8 mouse cellular contexts compared by ENCODE assay signal in genomic region chr2:38926145-38926891, GRCm38 (mm10). TPM values are rescaled to one million over a fixed set of nuclear protein-coding genes. Genes with fewer than 3 reads are reported as not detected.
A peak's percentile ranks its signal among the peaks of the same experiment; 100 is the strongest.
DNase-seq lines count a peak whose midpoint lies in the region; ATAC-seq and TF ChIP-seq lines count a peak whose summit lies in the region.

No protein-coding gene starts in this region.

- no peaks in the 10 kb centered on the region for H3K36me3 ChIP-seq in heart, embryonic 11.5 days (ENCODE audit: control insufficient read depth, insufficient read depth, low read length)
- no peaks in the 10 kb centered on the region for H3K36me3 ChIP-seq in kidney, embryonic 16.5 days (ENCODE audit: insufficient read depth, low read length)
- no peaks in the 10 kb centered on the region for H3K36me3 ChIP-seq in liver, adult 2 months (ENCODE audit: control insufficient read depth, insufficient read depth, low read length)
- H3K36me3 ChIP-seq in myocyte (ENCODE audit: control insufficient read depth, insufficient read depth) = no peaks in the 10 kb centered on the region
- H3K36me3 ChIP-seq in splenic B cell, adult 2 months (ENCODE audit: control insufficient read depth, insufficient read depth, low read length, poor library complexity, severe bottlenecking) = no peaks in the 10 kb centered on the region

- peak overlapping the region; percentile 87 for H3K4me3 ChIP-seq in heart, embryonic 11.5 days (ENCODE audit: low read depth, low read length)
- peak overlapping the region; percentile 71 for H3K4me3 ChIP-seq in kidney, embryonic 16.5 days (ENCODE audit: low read length)
- peak overlapping the region; percentile 98 for H3K4me3 ChIP-seq in liver, adult 2 months (ENCODE audit: insufficient read depth, low read depth, low read length)
- peak overlapping the region; percentile 84 for H3K4me3 ChIP-seq in myocyte

- TF ChIP-seq POLR2A in liver, adult 2 months (IDR thresholded peaks at IDR 0.05; ENCODE audit: extremely low read depth, insufficient read depth, low read length) = 0 out of 2 replicates have a peak, but pooled peaks have one; percentile 26
- peak; percentile 74 for TF ChIP-seq POLR2A in myocyte (IDR thresholded peaks at IDR 0.05; ENCODE audit: insufficient read length, low read depth)

- peak; percentile 97 for ATAC-seq in erythroblast, adult 5-6 weeks (replicated peaks; ENCODE audit: low FRiP score, poor library complexity, severe bottlenecking)
- ATAC-seq in heart, embryonic 11.5 days (replicated peaks; ENCODE audit: insufficient number of reproducible peaks, low FRiP score, low TSS enrichment) = peak; percentile 96
- peak; percentile 94 for ATAC-seq in kidney, embryonic 16.5 days (ENCODE audit: low FRiP score, low TSS enrichment)

- no peaks in the 10 kb centered on the region for H3K4me1 ChIP-seq in heart, embryonic 11.5 days (ENCODE audit: control insufficient read depth, insufficient read depth, low read length)
- H3K4me1 ChIP-seq in kidney, embryonic 16.5 days (ENCODE audit: insufficient read depth, low read length) = peaks cover 7% of the 10 kb centered on the region; the same call in 1 of the 2 replicates
- H3K4me1 ChIP-seq in liver, adult 2 months (ENCODE audit: control insufficient read depth, insufficient read depth, low read length) = peaks cover 2% of the 10 kb centered on the region; the same call in 1 of the 2 replicates

- peak overlapping the region; percentile 85 for H3K4me2 ChIP-seq in heart, embryonic 11.5 days
- H3K4me2 ChIP-seq in kidney, embryonic 16.5 days (replicated peaks; ENCODE audit: low read depth, low read length) = peak overlapping the region; percentile 84
- H3K4me2 ChIP-seq in myocyte (ENCODE audit: low read depth) = peak overlapping the region; percentile 88

- peak; percentile 93 to 95 for DNase-seq in B cell, adult 2 months
- DNase-seq in brain, adult 2 months (ENCODE audit: low read depth, low spot score) = peak; percentile 98
- peak; percentile 91 for DNase-seq in liver, adult 2 months (ENCODE audit: extremely low read depth, low read depth, low spot score)
- peak; percentile 96 for DNase-seq in splenic B cell, adult 2 months (ENCODE audit: low read depth, low spot score)

- H3K9me3 ChIP-seq in heart, embryonic 11.5 days (replicated peaks; ENCODE audit: control insufficient read depth, low read length) = no peaks in the 10 kb centered on the region
- H3K9me3 ChIP-seq in kidney, embryonic 16.5 days (ENCODE audit: low read length) = no peaks in the 10 kb centered on the region

- peak overlapping the region; percentile 28 for H3ac ChIP-seq in myocyte (ENCODE audit: control insufficient read depth, insufficient read length)

- no peak for TF ChIP-seq CTCF in liver, adult 2 months (IDR thresholded peaks at IDR 0.05; ENCODE audit: low read depth, low read length)

- WGBS in heart, embryonic 11.5 days (ENCODE audit: insufficient replicate concordance) = under 1% methylated on average over 43 of the region's 53 CpGs
- under 1% methylated on average over 51 of the region's 53 CpGs for WGBS in kidney, embryonic 16.5 days
- WGBS in liver, adult 2 months = under 1% methylated on average over 42 of the region's 53 CpGs

- no peaks in the 10 kb centered on the region for H3K27me3 ChIP-seq in heart, embryonic 11.5 days (ENCODE audit: control insufficient read depth, insufficient read depth, low read length)
- peaks cover 10% of the 10 kb centered on the region for H3K27me3 ChIP-seq in kidney, embryonic 16.5 days (ENCODE audit: insufficient read depth, low read length)
- H3K27me3 ChIP-seq in liver, adult 2 months (ENCODE audit: control insufficient read depth, insufficient read depth, low read length) = no peaks in the 10 kb centered on the region
- H3K27me3 ChIP-seq in myocyte (ENCODE audit: control insufficient read depth, insufficient read depth, insufficient read length) = no peaks in the 10 kb centered on the region
- peaks cover 5% of the 10 kb centered on the region; the same call in 1 of the 2 replicates for H3K27me3 ChIP-seq in splenic B cell, adult 2 months (ENCODE audit: control insufficient read depth, insufficient read depth, low read length, poor library complexity, severe bottlenecking)

- H3K27ac ChIP-seq in heart, embryonic 11.5 days (ENCODE audit: low read depth, low read length) = no peak overlapping the region
- H3K27ac ChIP-seq in kidney, embryonic 16.5 days (ENCODE audit: low read length) = peak overlapping the region; percentile 36; the same call in 1 of the 2 replicates
- peak overlapping the region; percentile 56 for H3K27ac ChIP-seq in liver, adult 2 months (replicated peaks; ENCODE audit: insufficient read depth, low read depth, low read length)

- no peaks in the 10 kb centered on the region; the same call in 1 of the 2 replicates for H3K79me2 ChIP-seq in liver, adult 2 months (ENCODE audit: control insufficient read depth, insufficient read depth, low read length)
- H3K79me2 ChIP-seq in myocyte (ENCODE audit: control insufficient read depth, insufficient read depth) = peaks cover 38% of the 10 kb centered on the region

- H3K9ac ChIP-seq in heart, embryonic 11.5 days (ENCODE audit: low read depth, low read length) = peak overlapping the region; percentile 74
- H3K9ac ChIP-seq in kidney, embryonic 16.5 days (replicated peaks; ENCODE audit: low read length) = peak overlapping the region; percentile 74
- H3K9ac ChIP-seq in liver, adult 2 months (ENCODE audit: low read depth, low read length) = peak overlapping the region; percentile 48

TF ChIP-seq in myocyte, 11 proteins besides CTCF, POLR2A, EP300 and RAD21:
- no peak for TF ChIP-seq SRF (IDR thresholded peaks at IDR 0.05; ENCODE audit: control insufficient read depth, insufficient read length, low read depth)
- no peak for TF ChIP-seq MYOD1 (IDR thresholded peaks at IDR 0.05; ENCODE audit: control insufficient read depth in 1 of 3, insufficient read length in 2 of 3, low read depth in 2 of 3)
- TF ChIP-seq REST (IDR thresholded peaks at IDR 0.05; ENCODE audit: insufficient read depth, insufficient read length) = peak; percentile 71
- peak; percentile 90 for TF ChIP-seq USF1 (IDR thresholded peaks at IDR 0.05; ENCODE audit: low read depth)
- TF ChIP-seq POLR2AphosphoS2 (IDR thresholded peaks at IDR 0.05; ENCODE audit: insufficient read length, low read depth) = peak; percentile 51
- peak in 1 of 3 experiments; percentile 22 for TF ChIP-seq MYOG (IDR thresholded peaks at IDR 0.05; ENCODE audit: control insufficient read depth in 1 of 3, insufficient read depth in 1 of 3, insufficient read length in 2 of 3, low read depth in 2 of 3)
- peak; percentile 72 for TF ChIP-seq MAX (IDR thresholded peaks at IDR 0.05; ENCODE audit: low read depth)

RNA-seq across cellular contexts. Expression of gene Nr6a1, which starts 1.2 kb away (rescaled TPM):
- not detected in 2 replicates for total RNA-seq in erythroblast, adult 5-6 weeks (2015; ENCODE audit: low replicate concordance)
- 0.94 and 5.6 TPM in 2 replicates for total RNA-seq in erythroblast, adult 5-6 weeks (2017; ENCODE audit: low replicate concordance)
- polyA plus RNA-seq in heart, embryonic 11.5 days (2014; fragmentation: Nextera tagmentation; extraction: Ambion mirVana) = 1.6 and 1.9 TPM in 2 replicates
- 0.94 and 1.2 TPM in 2 replicates for polyA plus RNA-seq in kidney, embryonic 16.5 days (2015; fragmentation: Nextera tagmentation; extraction: Ambion mirVana)
- total RNA-seq in liver, adult 2 months (2014; rRNA removed) = 14.8 and 21.1 TPM in 2 replicates
- 5.9 and 7.6 TPM in 2 replicates for polyA plus RNA-seq in liver, adult 2 months (2012; rRNA removed)
- polyA plus RNA-seq in myocyte (2012; fragmentation: generic; extraction: Trizol) = 1.8 TPM

RNA-seq across cellular contexts. Expression of gene Olfml2a, which starts 5.5 kb away (rescaled TPM):
- total RNA-seq in erythroblast, adult 5-6 weeks (2015; ENCODE audit: low replicate concordance) = 0.58 TPM in 1 of 2 replicates, not detected in the other
- 0.09 TPM in 1 of 2 replicates, not detected in the other for total RNA-seq in erythroblast, adult 5-6 weeks (2017; ENCODE audit: low replicate concordance)
- polyA plus RNA-seq in heart, embryonic 11.5 days (2014; fragmentation: Nextera tagmentation; extraction: Ambion mirVana) = 2.1 and 3.7 TPM in 2 replicates
- 5.0 and 5.4 TPM in 2 replicates for polyA plus RNA-seq in kidney, embryonic 16.5 days (2015; fragmentation: Nextera tagmentation; extraction: Ambion mirVana)
- 0.09 and 0.13 TPM in 2 replicates for total RNA-seq in liver, adult 2 months (2014; rRNA removed)
- polyA plus RNA-seq in liver, adult 2 months (2012; rRNA removed) = 0.07 and 0.09 TPM in 2 replicates
- polyA plus RNA-seq in myocyte (2012; fragmentation: generic; extraction: Trizol) = 0.11 TPM
